Mouse (Mus musculus) heart, postnatal 14 days (tissue): Measurements from ENCODE around the gene Plekhm3. TPM values are rescaled to one million over a fixed set of nuclear protein-coding genes. Genes with fewer than 3 reads are reported as not detected.
A peak's percentile ranks its signal among the peaks of the same experiment; 100 is the strongest.
"Not testable (repeated sequence)": the region's sequence is repeated elsewhere in the genome, so short reads cannot be mapped to it uniquely, and the experiment has no call there.

Experiments used
- DNase-seq, 2 experiments: peaks; one replicate each; pipeline ENCODE4 v3.0.0; 2021 to 2022
- intact Hi-C: fragments of 180-260 bp; cut with DNase I; formaldehyde crosslinking; loops from one replicate; pipeline ENCODE4 v1.15.1; 2025
- long read RNA-seq, 2 experiments: library from polyadenylated mRNA; stranded (forward); transcript quantifications; one replicate each; pipeline ENCODE4 v2.0.0; 2021
- total RNA-seq, 2 experiments: library from RNA; stranded (reverse); gene quantifications; 2 replicates each; pipeline ENCODE4 v1.2.3; 2021

Gene Plekhm3
- 10 to 100 TPM in 1 of 2 experiments, 1 to 10 TPM in 1; 6.8 to 10.8 TPM for total RNA-seq
- long read RNA-seq, experiment 1, full-length matches to known transcripts = 1 of 4 reads
- long read RNA-seq, experiment 1, partial matches to known transcripts = 1 of 4 reads
- long read RNA-seq, experiment 1, other reads (novel, unspliced or antisense) = 2 of 4 reads
- long read RNA-seq, experiment 2, partial matches to known transcripts = 1 of 4 reads
- long read RNA-seq, experiment 2, other reads (novel, unspliced or antisense) = 3 of 4 reads

- peak; percentile 83 to 86 for DNase-seq
- intact Hi-C loops = no loop called here
Observed at GRCm38 (mm10) chr1:64956479-64956961, at the start of gene Plekhm3. Plekhm3 (minus strand) TSS chr1:64956824.

GRCm38 (mm10) chr1:65005575-65005974 is 49.0 kb upstream of the Plekhm3 start:
- intact Hi-C loops = loop anchor here (5.0 kb wide), 1 partner anchor 1348 kb away; no protein-coding TSS in a partner anchor
- no peak for DNase-seq

GRCm38 (mm10) chr1:65004526-65004925 is 47.9 kb upstream of the Plekhm3 start:
- no peak for DNase-seq
- intact Hi-C loops = no loop called here

GRCm38 (mm10) chr1:64993206-64993605 is 36.6 kb upstream of the Plekhm3 start:
- intact Hi-C loops = no loop called here
- no peak for DNase-seq

GRCm38 (mm10) chr1:64988176-64988575 is 31.6 kb upstream of the Plekhm3 start:
- intact Hi-C loops = loop anchor here (5.0 to 10.0 kb wide), 2 partner anchors 271 to 373 kb away; partner anchors contain the start of gene Mettl21a

GRCm38 (mm10) chr1:64986120-64986519 is 29.5 kb upstream of the Plekhm3 start:
- intact Hi-C loops = loop anchor here (5.0 to 10.0 kb wide), 2 partner anchors 269 to 371 kb away; partner anchors contain the start of gene Mettl21a
- peak; percentile 51 to 66 for DNase-seq

More at GRCm38 (mm10) chr1:64988176-64988575, 31.6 kb upstream of the Plekhm3 start:
- no peak for DNase-seq

GRCm38 (mm10) chr1:64983247-64983646 is 26.6 kb upstream of the Plekhm3 start:
- no peak for DNase-seq
- intact Hi-C loops = loop anchor here (5.0 to 10.0 kb wide), 2 partner anchors 61 to 368 kb away; partner anchors contain the start of gene Mettl21a

GRCm38 (mm10) chr1:64978321-64978799 is 21.7 kb upstream of the Plekhm3 start:
- intact Hi-C loops = no loop called here
- DNase-seq = no peak

GRCm38 (mm10) chr1:64975346-64975745 is 18.7 kb upstream of the Plekhm3 start:
- no peak for DNase-seq
- intact Hi-C loops = no loop called here

GRCm38 (mm10) chr1:64970685-64971084 is 14.1 kb upstream of the Plekhm3 start:
- intact Hi-C loops = no loop called here
- no peak for DNase-seq

GRCm38 (mm10) chr1:64957021-64957489 is 431 bp upstream of the Plekhm3 start:
- intact Hi-C loops = no loop called here
- DNase-seq = peak in 1 of 2 experiments; percentile 4

- intact Hi-C loops = not testable (repeated sequence)
Observed at GRCm38 (mm10) chr1:64954786-64955185, 1.8 kb downstream of the Plekhm3 start.

GRCm38 (mm10) chr1:64950271-64950670 is 6.4 kb downstream of the Plekhm3 start:
- intact Hi-C loops = no loop called here
- DNase-seq = no peak

More at GRCm38 (mm10) chr1:64954786-64955185, 1.8 kb downstream of the Plekhm3 start:
- DNase-seq = not testable (repeated sequence)

GRCm38 (mm10) chr1:64949377-64949776 is 7.2 kb downstream of the Plekhm3 start:
- DNase-seq = no peak
- intact Hi-C loops = no loop called here

- intact Hi-C loops = no loop called here
- no peak for DNase-seq
Observed at GRCm38 (mm10) chr1:64946106-64946505, 10.5 kb downstream of the Plekhm3 start.

- intact Hi-C loops = no loop called here
- no peak for DNase-seq
Observed at GRCm38 (mm10) chr1:64945214-64945785, 11.3 kb downstream of the Plekhm3 start.

- DNase-seq = no peak
- intact Hi-C loops = no loop called here
Observed at GRCm38 (mm10) chr1:64944746-64945145, 11.9 kb downstream of the Plekhm3 start.

GRCm38 (mm10) chr1:64942006-64942755 is 14.4 kb downstream of the Plekhm3 start:
- DNase-seq = no peak
- intact Hi-C loops = no loop called here

GRCm38 (mm10) chr1:64938907-64939306 is 17.7 kb downstream of the Plekhm3 start:
- intact Hi-C loops = no loop called here
- DNase-seq = no peak

GRCm38 (mm10) chr1:64937692-64938091 is 18.9 kb downstream of the Plekhm3 start:
- intact Hi-C loops = no loop called here
- no peak for DNase-seq

- DNase-seq = no peak
- intact Hi-C loops = no loop called here
Observed at GRCm38 (mm10) chr1:64932921-64933320, 23.7 kb downstream of the Plekhm3 start.
